Mouse (Mus musculus) lung, postnatal 25 days (tissue): ENCODE results near the gene Pfn1.

Experiments
- DNase-seq: peaks from one replicate; pipeline ENCODE4 v3.0.0; 2022; ENCODE audit warnings: low spot score

The Pfn1 gene

DNA sequence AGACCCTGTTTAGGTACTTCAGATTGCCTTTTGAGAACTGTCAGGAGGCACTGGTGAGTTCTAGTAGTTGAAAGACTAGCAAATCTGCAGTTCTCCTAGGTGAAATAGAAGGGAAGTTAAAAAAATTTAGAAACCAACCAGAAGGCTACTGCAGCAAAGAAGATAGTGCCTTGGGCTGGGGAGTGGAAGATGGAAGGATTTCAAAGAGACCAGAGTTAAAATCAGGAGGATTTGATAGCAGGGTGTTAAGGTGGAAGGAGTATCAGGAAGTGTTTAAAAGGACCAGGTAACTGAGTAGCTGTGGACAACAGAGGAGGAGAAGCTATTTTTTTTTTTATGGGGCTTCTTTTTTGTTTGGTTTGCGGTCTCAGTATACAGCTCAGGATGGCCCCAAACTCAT lies 16.7 kb downstream of the Pfn1 start:
- no peak for DNase-seq

DNA sequence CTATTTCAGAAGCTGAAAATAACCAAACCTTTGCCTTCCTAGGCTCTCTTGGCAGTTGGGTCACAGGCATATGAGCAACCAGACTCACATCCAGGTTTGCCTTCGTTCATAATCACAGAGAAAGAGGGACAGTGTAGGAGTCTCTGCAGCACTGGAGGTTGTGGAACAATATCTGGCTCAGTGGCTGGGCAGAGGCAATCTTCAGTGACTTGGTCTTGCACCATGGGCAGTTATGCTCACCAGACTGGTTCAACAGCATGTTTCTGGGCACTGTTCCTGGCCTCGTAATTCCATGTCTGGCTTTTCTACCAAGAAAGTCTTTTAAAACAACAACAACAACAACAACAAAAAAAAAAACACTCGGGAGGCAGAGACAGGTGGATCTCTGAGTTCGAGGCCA lies 18.8 kb downstream of the Pfn1 start:
- no peak for DNase-seq

GRCm38 (mm10) chr11:70630129-70630528 lies 24.3 kb downstream of the Pfn1 start:
- DNase-seq, result no peak

- no peak for DNase-seq
Observed at GRCm38 (mm10) chr11:70629557-70629956, 24.9 kb downstream of the Pfn1 start.

- DNase-seq, result no peak
Observed at GRCm38 (mm10) chr11:70628431-70628830, 26.0 kb downstream of the Pfn1 start.

- no peak for DNase-seq
Observed at GRCm38 (mm10) chr11:70626877-70627276, 27.6 kb downstream of the Pfn1 start.

DNA sequence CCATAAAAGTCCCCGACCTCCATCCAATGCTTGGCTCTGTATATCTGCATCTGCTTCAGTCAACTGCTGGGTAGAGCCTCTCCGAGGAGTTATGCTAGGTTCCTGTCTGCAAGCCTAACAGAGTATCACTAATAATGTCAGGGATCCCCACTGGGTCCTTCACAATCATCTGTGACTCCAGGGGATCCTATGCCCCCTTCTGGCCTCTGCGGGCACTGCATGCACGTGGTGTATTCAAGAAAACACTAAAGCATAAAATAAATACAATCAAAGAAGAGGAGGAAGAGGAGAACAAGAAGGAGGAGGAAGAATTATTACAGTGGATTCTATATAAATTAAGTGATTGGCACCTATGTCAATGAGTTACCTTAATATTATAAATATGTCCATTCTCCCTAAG lies 29.0 kb downstream of the Pfn1 start:
- DNase-seq, result no peak

DNA sequence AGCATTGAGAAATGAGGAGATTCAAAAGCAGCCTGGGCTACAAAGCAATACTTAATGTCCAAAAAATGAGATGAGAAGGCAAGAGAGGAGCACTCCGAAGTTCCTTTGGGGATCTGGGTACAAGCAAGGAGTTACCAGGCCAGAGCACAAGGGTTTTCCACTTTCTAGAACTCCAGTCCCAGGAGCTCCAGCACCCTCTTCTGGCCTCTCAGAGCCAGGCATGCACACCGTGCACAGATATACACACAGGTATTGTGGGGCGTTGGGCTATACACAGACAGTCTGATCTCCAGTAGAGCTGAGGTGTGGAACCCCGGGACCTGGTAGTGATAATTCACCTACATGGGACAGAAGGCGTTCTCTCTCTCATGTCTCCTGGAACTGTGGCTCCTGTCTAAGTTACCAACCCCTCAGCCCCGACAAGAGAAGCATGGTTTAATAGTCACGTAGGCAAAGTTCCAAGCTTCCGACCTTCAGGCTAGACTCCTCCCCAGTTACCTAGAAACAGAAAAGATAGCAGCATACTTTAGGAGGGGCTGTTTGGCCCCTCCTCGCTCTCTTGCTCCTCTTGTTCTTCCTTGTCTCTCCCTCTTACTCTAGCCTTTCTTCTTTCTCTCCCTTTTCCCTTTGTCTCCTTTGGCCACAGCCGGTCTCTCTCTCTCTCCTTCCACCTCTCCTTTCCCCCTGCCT lies 31.2 kb downstream of the Pfn1 start:
- DNase-seq, result no peak

- no peak for DNase-seq
Observed at GRCm38 (mm10) chr11:70621972-70622814, 32.3 kb downstream of the Pfn1 start.

DNA sequence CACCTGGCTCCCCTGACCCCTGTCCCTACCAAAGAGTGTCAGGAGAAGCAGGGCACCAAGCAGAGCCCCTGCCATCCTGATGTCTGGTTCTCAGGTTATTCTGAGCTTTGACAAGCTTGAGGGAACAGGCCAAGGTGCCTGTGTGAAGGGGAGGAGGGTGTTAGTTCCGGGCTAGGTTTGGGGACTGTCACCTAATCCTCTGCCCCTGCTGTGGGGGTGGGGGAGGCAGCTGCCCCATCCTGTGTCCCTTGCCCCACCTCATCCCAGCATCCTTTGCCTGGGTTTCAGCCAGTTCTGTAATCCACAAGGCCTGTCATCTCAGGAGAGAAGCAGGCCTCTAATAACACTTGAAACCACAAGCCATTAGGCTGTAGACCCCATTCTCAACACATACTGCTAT lies 35.3 kb downstream of the Pfn1 start, which contains the start of gene Chrne:
Gene Chrne, minus strand, starts transcription at position 116 of the 400 bp plus-strand sequence.
- no peak for DNase-seq

GRCm38 (mm10) chr11:70615516-70616093 lies 38.8 kb downstream of the Pfn1 start, which contains the start of gene 4930544D05Rik:
Gene 4930544D05Rik (plus strand): TSS chr11:70615848.
- no peak for DNase-seq

- DNase-seq, result peak; percentile 81
Observed at GRCm38 (mm10) chr11:70615074-70615473, 39.4 kb downstream of the Pfn1 start.

GRCm38 (mm10) chr11:70612505-70612904 lies 41.9 kb downstream of the Pfn1 start:
- DNase-seq, result no peak

GRCm38 (mm10) chr11:70610752-70611151 lies 43.7 kb downstream of the Pfn1 start:
- no peak for DNase-seq

DNA sequence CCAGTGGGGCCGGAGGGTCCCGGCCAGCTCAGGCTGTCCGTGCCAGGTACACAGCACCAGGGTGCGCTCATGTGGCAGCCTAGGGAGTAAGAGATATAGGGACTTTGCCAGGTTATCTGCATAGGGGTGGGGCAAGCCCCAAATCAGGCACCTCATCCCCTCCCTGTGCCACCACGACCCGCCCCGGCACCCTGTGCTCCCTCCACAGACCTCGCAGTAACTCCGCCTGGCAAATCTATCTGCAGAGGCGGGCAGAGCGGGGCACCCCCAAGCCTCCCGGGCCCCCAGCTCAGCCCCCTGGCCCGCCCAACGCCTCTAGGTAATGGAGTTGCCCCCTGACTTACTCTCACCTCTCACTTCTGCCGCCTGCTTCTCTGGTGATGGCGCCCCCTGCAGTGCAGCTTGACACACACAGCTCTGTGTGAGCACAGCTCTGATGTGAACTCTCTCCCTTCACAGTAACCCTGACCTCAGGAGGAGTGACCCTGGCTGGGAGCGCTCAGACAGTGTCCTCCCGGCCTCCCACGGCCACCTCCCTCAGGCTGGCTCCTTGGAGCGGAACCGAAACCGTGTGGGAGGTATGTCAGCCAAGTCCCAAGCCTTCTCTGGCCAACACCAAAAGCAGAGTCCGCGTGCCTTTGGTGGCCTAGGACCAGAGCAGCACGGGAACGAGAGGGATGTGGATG lies 45.9 kb downstream of the Pfn1 start:
- no peak for DNase-seq

DNA sequence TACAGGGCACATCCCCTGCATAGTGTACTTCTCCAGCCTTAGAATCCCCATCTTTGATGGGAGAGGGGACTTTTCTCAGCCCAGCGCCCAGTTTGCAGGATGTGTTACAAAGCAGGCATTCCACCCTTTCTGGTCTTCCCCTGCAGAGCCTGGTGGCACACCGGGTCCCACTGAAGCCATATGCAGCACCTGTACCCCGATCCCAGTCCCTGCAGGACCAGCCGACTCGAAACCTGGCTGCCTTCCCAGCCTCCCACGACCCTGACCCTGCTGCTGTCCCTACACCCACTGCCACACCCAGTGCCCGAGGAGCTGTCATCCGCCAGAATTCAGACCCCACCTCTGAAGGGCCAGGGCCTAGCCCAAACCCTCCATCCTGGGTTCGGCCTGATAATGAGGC lies 46.8 kb downstream of the Pfn1 start:
- no peak for DNase-seq

DNA sequence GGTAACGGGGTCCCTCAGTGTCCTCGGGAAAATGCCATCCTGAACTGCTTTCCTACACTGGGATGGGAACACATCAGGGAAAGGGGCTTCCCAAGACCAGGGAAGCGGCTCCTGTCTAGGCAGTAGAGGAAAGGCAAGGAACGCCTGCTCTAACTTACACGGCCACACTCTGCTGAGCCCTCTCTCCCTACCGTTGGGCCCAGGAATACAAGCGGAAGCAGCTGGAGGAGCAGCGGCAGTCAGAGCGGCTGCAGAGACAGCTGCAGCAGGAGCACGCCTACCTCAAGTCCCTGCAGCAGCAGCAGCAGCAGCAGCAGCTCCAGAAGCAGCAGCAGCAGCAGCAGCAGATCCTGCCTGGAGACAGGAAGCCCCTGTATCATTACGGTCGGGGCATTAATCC lies 47.7 kb downstream of the Pfn1 start:
- DNase-seq, result no peak

GRCm38 (mm10) chr11:70605024-70605566 lies 49.3 kb downstream of the Pfn1 start:
- peak; percentile 80 for DNase-seq
